Mouse (Mus musculus): ENCODE data around the gene Foxl1.

Gene Foxl1

GRCm38 (mm10) chr8:121127756-121128375 is at the start of gene Foxl1:
Gene Foxl1, plus strand, starts transcription at chr8:121127940.
- DNase-seq (ENCODE audit: low read depth in 1 of 2, low spot score in 2 of 2): no peak

DNA sequence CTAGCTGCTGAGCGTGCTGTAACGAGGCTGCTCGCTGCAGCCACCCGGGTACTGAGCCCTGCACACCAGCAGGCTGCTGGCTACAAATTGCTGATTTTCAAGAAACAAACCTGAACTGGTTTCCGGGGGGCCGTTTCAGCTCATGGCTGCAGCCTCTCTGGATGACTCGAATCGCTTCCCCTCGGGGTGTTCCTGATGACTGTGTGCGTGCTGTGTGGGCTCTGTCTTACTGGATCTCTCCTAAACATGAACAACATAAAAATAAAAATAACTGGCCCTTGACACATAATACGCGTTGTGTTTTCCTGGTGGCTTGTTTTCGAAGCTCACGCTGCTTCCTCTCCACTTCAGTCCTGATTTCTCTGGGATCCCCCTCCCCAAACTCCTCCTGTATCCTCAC is 49.0 kb upstream of the Foxl1 start:
- DNase-seq (ENCODE audit: low read depth in 1 of 2, low spot score in 2 of 2): no peak

DNA sequence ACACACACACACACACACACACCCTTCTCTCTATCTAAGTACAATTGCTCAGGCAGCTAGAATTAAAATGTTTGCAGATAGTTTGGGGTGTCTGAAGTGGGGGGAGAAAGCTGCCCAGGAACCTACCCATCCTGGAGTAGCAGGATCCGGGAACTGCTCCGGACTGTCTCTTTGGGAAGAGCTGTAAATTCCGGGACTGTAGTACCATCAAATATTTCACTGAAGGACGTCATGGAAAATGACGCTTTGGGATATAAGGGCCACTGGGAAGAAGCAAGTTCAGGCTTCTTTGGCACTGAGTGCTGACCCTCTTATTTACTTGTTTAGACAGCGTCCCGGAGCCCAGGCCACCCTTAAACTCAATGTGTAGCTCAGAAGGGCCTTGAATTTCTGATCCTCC is 48.5 kb upstream of the Foxl1 start:
- no peak for DNase-seq (ENCODE audit: low read depth in 1 of 2, low spot score in 2 of 2)

DNA sequence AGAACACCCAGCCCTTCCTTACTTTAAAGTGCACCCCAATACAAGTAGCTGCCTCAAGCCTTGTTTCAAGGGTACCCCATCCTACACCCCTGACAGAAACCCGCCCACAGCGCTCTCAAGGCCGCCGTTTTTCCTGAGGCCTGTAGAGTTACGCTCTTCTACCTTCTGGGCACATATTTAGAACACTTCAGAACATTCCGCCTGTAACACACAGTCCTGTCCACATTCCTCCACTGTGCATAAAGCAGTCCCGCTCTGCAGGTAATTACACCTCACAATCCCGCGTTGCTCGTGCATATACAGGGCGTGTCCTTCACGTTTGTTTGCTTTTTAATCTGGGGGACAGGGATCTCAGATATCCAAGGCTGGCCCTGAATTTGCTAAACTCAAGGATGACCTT is 47.8 kb upstream of the Foxl1 start:
- DNase-seq (ENCODE audit: low read depth in 1 of 2, low spot score in 2 of 2): no peak

DNA sequence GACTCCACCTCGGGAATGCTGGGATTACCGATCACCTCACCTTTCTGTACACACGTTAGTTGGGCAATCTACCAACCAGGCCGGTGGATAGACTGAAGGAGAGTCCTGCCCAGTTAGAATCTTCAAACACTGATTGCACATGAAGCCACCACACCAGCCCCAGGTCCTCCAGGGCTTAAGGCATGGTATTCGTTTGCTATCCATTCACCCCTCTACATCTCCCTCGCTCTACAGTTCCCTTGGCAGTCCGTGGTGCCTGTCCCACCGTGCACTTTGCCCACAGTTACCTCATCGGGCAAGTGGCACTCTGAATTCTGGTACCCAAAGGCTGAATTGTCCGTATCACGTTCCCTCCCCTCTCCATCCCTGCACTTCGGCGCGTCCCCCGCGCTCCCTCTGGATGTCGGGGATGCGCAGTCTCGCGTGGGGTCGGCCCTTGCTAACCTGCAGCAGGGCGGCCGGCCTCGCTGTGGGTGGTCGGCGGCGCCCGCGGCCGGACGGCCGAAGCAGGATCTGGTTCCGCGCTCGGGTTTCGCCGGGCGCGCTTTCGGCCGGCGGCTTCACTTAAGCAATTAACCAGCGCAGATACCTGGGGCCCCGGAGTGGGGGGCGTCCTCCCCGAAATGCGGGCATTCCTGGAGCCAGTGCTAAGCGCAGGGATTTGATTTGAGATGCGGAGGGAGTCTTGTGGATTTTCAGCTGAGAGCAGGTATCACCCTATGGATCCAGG is 47.2 kb upstream of the Foxl1 start:
- no peak for DNase-seq (ENCODE audit: low read depth in 1 of 2, low spot score in 2 of 2)

DNA sequence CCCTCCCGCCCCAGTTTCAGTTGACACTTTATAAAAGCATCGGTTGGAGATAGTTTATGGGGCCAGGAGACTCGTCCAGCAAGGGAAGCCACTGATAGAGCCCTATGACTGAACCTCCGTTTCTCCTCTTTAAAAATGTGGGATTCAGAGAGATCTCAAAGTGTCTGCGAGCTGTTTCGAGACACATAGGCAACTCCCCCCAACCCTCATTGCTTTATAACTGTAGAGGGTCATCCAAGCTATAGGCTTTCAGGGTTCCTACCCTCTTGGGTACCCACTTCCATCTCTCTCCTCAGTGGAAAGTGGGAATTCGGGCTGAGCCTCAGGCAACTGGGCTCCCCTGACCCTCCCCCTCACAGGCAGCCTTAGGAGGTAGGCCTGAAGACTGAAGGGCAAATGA is 46.3 kb upstream of the Foxl1 start:
- DNase-seq (ENCODE audit: low read depth in 1 of 2, low spot score in 2 of 2): no peak

DNA sequence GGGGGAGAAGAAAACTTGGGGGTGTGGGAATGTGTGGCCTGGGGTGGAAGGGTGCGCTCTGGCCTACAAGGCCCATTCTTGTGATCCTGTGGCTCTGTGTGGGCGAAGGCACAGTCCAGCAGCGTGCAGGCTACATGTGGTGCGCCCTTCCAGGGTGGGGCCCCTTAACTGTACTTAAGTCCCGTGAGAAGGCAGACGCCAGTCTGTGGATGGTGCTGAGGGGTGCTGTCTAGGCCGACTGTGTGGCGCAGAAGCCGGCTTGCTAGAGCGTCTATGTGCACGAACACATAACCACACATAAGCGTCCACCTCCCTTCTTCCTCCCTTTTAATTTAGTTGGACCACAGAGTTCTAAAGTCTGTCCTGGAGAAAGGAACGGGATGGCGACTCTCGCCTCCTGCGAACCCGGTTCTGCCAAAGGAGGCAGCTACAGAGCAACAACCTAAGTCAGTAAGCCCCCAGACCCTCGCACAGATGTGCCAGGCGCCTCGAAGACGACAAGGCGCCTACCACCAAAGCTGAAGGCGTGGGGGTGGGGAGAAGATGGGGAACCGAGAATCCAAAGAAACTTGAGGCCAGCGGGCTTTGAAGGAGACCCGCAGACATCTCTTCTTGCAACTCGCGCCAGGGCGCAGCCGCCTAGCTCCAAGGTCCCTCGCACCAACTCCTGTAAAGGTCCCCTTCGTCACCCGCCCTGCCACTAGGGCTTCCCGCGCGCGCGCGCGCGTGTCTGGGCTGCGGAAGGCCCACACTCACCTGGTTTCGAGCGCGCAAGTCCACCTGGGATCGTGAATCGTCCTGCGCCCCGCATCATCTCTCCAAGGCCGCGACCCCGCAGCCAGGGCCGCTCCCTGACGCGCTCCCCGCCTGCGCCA is 45.3 kb upstream of the Foxl1 start:
- DNase-seq (ENCODE audit: low read depth in 1 of 2, low spot score in 2 of 2): no peak

DNA sequence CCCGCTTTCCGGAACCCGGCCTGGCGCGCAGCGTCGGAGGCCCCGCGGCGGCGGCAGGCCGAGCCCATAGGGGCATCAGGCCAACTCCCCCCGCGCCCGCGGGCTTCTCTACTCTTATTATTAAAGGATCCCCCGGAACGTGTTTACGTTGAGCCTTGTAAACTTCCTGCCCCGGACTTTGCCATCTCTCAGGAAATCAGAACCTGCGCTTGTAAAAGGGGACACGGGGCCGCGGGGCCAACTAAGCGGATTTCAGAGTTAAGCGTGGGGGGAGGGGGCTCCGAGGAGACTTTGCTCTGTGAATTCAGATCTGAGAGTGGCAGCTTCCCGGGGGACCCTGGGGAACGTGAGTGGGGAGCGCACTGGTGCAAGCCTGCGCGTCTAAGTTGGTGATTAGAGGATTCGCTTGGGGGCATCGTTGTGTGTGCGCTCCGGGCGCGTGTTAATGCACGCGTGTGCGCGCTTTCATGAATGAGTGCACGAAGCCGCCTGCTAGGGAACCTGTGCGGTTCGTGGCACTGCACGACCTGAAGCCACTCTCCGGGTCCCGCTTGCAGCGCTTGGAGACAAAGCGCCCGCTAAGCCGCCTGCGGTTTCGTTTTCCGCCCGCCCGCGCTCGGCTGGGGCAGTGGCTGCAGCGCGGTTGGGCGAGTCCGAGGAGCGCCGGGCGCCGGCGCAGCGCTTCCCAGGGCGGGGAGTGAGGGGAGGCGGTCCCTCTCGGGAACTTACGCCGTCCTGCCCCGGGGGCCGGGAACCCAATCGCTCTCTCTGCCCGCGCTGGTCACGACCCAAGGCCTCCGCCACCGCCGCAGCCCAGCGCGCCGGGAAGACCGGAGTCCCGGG is 44.4 kb upstream of the Foxl1 start:
- no peak for DNase-seq (ENCODE audit: low read depth in 1 of 2, low spot score in 2 of 2)

DNA sequence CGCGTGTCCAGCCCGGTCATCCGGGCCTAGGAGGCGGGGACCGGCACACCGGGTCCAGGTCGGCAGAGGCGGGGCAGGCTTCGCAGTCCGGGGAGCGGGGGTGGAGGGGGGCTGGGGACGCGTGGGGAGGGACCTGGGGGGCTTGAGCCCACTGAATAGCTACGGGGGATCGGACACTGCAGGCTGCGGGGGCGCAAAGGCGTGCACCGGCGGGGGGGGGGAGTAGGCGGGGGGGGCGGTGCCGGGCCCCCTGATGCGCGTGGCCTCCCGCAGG is 43.9 kb upstream of the Foxl1 start:
- DNase-seq (ENCODE audit: low read depth in 1 of 2, low spot score in 2 of 2): no peak

GRCm38 (mm10) chr8:121084210-121084951 is 43.4 kb upstream of the Foxl1 start, which contains the start of gene Foxf1:
Gene Foxf1, plus strand, starts transcription at chr8:121084386.
- no peak for DNase-seq (ENCODE audit: low read depth in 1 of 2, low spot score in 2 of 2)

- no peak for DNase-seq (ENCODE audit: low read depth in 1 of 2, low spot score in 2 of 2)
Observed at GRCm38 (mm10) chr8:121085011-121085410, 42.7 kb upstream of the Foxl1 start.

GRCm38 (mm10) chr8:121085561-121085960 is 42.2 kb upstream of the Foxl1 start:
- DNase-seq (ENCODE audit: low read depth in 1 of 2, low spot score in 2 of 2): no peak

GRCm38 (mm10) chr8:121086004-121086900 is 41.5 kb upstream of the Foxl1 start:
- DNase-seq (ENCODE audit: low read depth in 1 of 2, low spot score in 2 of 2): no peak

DNA sequence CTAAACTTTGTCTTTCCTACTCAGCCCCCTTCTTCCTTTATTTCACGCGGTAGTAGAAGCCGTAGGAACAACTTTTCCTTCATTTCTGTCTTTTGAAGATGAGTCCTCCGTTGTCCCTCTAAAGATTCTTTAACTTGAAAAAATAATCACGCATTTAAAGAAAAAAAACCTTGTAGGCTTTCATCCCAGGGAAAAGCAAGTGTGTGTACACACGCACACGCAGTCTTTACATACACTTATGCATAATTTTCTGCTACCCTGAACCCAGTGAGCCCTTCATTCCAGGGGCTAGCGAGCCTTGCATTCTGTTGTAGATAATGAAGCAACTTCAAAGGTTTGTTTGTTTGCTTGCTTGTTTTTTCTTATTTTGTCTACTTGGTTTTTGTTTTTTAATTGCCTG is 39.5 kb upstream of the Foxl1 start:
- DNase-seq (ENCODE audit: low read depth in 1 of 2, low spot score in 2 of 2): no peak

DNA sequence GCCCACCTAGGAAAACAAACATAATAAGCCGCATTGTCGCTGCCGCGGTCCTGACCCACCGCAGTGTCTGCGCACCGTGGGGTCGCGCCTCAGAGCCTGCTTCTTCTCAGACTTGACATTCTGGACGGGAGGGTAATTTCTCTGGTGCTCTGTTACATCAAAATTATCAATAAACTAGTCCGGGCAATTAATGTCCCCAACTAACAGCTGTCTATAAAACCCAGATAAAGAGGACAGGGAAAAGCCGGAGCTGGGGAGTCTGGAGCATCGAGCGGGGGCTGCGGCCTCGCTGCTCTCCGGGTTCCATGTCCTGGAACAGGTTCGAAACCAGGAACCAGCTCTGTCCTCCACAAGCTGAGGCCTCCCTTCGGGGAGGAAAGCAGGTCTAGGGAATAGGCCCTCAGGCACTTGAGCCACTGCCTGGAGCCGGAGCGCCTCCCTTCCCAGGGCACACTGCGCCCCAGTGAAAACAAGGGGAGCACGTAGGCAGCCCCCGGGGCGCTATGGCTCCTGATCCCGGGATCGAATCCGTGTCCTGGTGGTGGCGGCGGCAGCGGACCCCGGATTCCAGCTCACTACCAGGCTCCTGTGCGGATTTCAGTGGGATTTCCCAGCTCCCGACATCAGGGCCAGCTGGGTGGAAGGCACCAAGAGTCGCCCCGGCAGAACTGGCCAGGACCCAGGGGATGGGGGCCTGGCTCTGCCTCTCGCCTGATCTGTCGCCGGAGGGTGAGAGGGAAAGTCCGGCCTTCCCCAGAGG is 38.7 kb upstream of the Foxl1 start:
- DNase-seq (ENCODE audit: low read depth in 1 of 2, low spot score in 2 of 2): no peak

- no peak for DNase-seq (ENCODE audit: low read depth in 1 of 2, low spot score in 2 of 2)
Observed at GRCm38 (mm10) chr8:121089631-121090380, 37.9 kb upstream of the Foxl1 start.

DNA sequence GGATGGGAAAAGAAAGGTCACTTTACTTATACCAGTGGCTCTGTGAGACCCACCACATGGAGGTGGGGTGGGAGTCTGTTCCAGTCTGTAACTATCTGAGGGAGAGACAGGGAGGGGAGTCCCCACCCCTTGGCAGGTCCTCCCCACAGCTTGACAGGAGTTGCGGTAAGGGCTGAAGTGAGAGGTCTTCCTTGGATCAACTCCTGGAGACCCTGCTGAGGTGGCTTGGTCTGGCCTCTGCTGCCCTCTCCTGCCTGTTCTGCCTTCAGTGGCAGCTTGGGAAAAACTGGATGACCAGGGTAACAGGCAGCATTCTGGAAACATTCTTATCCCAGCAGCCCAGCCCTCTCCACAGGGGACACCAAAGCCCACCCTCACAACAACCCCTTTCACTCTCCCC is 37.0 kb upstream of the Foxl1 start:
- no peak for DNase-seq (ENCODE audit: low read depth in 1 of 2, low spot score in 2 of 2)

DNA sequence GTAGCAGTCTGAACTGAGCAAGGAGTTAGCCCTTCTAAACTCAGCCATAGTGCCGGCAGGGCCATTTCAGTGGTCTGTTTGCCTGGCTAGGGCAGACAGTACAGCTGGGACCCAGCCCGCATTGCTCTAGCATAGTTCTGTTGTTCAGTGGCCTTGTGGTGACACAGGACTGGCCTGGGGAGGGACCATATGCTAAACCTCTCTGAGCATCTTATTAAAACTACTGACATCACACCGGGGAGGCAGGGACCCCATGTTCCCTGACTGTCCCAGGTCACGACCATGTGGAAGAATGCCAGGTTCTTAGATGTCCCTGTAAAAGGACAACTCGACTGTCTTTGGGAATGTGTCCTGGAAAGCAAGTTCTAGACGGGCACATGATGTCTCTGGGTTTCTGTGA is 35.6 kb upstream of the Foxl1 start:
- no peak for DNase-seq (ENCODE audit: low read depth in 1 of 2, low spot score in 2 of 2)

Data from monocyte, adult 2 months (primary cell).